Mouse (Mus musculus): ENCODE measurements around the gene Ddx11. TPM values are rescaled to one million over a fixed set of nuclear protein-coding genes. Genes with fewer than 3 reads are reported as not detected.
"Not testable (repeated sequence)": the region's sequence is repeated elsewhere in the genome, so short reads cannot be mapped to it uniquely, and the experiment has no call there.

Ddx11 gene
- polyA plus RNA-seq, 1 experiment from 2014 or later, result 22.8 TPM

DNA sequence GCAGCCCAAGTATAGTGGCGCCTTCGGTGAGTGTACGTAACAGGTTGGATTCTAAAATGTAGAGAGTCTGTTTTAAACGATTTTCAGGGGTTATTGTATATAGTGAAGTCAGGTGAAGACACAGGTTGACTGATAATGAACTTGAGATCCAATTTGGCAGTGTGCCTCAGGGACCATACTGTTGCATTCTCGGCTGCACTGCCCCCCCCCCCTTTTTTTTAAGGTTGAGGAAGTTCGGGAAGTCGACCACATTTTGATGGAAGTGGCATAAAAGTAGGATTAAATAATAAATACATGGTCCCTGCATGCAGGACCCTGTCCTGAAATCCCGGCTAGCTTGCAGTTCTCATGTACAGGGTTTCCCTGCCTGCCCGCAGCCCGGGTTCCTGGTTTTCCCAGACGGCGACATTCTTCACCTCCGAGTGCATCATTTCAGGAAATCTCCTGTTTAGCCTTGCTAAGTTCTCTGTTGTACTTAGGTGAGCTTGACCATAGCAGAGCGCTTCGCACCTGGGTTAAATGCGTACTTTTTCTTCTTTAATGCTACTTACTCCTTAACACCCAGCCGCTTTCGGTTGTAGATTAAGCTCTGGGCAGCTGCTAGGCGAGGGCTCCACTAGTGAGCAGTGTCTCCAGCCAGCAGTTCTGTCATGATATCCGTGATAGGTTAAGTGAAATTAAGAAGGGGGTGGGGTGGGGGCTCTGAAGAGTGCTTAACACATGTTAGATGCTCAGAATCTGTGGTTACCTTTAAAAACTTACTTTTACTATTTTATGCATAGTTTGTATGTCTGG is 693 bp downstream of the Ddx11 start:
- peak; percentile 43 for DNase-seq (ENCODE audit: low spot score)
- Histone ChIP-seq H3K36me3 (peaks cover 40% of the 10 kb centered on the region), H3K4me1 (replicated peaks) (peaks cover 18% of the 10 kb centered on the region), H3K9me3 (no peaks in the 10 kb centered on the region), H3K4me3 (peak overlapping the region; percentile 87), H3K27me3 (ENCODE audit: insufficient read depth, poor library complexity, severe bottlenecking) (no peaks in the 10 kb centered on the region), H3K27ac (peak overlapping the region; percentile 93)
- WGBS, result 3% methylated on average over 20 of the region's 20 CpGs

DNA sequence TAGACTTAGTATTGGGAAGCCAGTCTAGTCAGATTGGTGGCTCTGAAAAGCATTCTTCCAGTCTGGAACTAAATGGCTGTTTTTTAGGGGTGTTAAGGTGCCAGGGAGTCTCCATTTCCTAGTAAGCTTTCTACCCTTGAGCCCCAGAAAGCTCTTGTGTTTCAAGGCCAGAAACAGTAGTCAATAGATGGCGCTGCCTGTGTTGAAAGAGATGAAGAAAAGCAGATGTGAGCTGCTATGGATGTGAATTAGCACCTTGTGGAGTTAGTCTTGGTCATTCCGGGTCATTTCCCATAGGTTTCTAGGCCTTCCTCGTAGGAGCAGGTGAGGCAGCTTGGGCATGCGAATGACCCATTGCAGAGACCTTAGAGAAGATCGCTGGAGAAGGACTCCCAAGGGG is 1.9 kb downstream of the Ddx11 start:
- no peak for DNase-seq (ENCODE audit: low spot score)
- Histone ChIP-seq H3K36me3 (peaks cover 39% of the 10 kb centered on the region), H3K4me3 (0 out of 2 replicates have a peak overlapping the region, but pooled peaks have one; percentile 87), H3K27ac (no peak overlapping the region), H3K27me3 (ENCODE audit: insufficient read depth, poor library complexity, severe bottlenecking) (no peaks in the 10 kb centered on the region), H3K9me3 (no peaks in the 10 kb centered on the region), H3K4me1 (replicated peaks) (peaks cover 18% of the 10 kb centered on the region)
- WGBS, result 67% methylated on average over 5 of the region's 5 CpGs

DNA sequence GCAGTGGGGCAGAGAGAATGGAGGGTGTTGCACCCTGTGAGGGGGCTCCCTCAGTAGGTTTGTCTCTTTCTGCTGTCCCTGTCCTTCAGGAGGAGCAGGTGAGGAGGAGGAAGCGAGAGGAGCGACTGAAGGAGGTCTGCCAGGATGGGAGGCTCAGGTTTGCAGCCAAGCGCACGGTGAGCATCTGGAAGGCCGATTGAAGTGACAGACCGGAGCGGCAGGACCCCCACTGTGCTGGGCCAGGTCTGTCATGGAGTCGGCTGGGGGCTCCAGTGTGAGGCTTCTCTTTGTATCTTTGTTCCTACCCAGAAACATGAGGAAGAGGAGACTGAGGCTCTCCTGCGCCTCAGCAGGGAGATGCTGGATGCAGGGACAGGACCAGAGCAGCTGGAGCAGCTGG is 7.1 kb downstream of the Ddx11 start:
- no peaks in the 10 kb centered on the region for H3K27me3 ChIP-seq (ENCODE audit: insufficient read depth, poor library complexity, severe bottlenecking)
- peaks cover 89% of the 10 kb centered on the region for H3K36me3 ChIP-seq
- H3K4me1 ChIP-seq (replicated peaks), result peaks cover 3% of the 10 kb centered on the region
- no peak overlapping the region for H3K27ac ChIP-seq
- DNase-seq (ENCODE audit: low spot score), result no peak
- no peaks in the 10 kb centered on the region for H3K9me3 ChIP-seq
- WGBS, result 84% methylated on average over 9 of the region's 9 CpGs
- H3K4me3 ChIP-seq, result no peak overlapping the region

DNA sequence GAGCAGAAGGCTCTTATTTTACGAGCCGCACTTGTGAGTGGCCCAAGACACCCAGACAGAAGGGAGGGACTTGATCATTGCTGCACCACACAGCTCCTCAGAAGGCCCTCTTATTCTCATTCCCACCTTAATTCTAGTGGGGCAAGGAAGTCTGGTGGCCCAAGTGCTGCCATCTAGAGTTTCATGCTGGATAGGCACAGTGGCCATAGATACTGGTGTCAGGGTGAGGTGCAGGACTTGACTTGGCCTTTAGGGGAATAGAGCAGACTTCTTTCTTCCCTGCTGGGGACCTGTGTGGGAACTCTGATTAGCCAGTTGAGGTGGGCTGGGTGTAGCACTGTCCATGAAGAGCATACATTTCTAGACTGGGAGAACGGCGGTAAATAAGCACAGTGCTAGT is 7.9 kb downstream of the Ddx11 start:
- Histone ChIP-seq H3K4me1 (replicated peaks) (no peaks in the 10 kb centered on the region), H3K4me3 (no peak overlapping the region), H3K27ac (no peak overlapping the region), H3K27me3 (ENCODE audit: insufficient read depth, poor library complexity, severe bottlenecking) (no peaks in the 10 kb centered on the region), H3K36me3 (peaks cover 95% of the 10 kb centered on the region), H3K9me3 (no peaks in the 10 kb centered on the region)
- WGBS, result 93% methylated on average over 4 of the region's 4 CpGs
- no peak for DNase-seq (ENCODE audit: low spot score)

DNA sequence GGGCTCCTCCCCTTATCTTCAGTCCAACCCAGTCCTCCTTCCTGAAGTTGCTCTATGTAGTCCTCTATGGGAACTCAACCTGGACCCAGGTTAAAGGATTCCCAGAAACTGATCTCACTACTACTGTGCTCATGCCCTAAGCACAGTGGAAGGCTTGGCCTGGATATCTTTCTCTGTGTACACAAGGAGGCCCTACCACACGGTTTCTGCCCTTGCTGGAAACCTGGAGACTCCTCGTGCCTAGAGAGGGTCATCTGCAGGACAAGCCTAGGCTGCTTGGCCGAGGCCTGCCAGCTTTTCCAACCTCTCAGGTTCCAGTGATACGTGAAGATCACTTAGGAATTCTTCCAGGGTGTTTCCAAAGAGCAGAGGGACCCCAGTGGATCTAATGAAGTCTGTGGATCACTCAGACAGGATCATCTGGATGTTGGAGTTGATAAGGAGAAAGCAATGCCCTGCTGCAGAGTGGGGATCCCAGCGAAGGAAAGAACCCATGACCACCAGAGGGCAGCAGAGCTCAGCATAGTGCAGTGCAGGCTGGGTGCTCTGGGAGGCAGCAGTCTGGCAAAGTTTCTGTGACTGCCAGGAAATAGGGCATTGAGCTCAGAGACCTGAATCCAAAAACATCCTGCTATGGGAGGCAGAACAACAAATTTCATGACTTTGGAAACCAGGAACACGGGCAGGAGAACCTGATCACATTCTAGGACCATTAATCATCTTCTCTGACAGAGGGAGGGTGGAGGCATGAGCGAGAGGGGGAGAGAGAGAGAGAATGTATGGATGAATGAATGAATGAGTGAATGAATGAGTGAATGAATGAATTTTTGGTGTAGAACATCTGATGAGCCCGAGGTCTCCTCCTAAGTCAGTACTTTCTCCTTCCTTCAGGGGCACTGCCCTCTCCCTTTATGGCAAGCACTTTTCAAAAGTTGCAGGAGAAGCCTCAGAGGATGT is 29.7 kb downstream of the Ddx11 start:
- H3K4me3 ChIP-seq, result not testable (repeated sequence)

DNA sequence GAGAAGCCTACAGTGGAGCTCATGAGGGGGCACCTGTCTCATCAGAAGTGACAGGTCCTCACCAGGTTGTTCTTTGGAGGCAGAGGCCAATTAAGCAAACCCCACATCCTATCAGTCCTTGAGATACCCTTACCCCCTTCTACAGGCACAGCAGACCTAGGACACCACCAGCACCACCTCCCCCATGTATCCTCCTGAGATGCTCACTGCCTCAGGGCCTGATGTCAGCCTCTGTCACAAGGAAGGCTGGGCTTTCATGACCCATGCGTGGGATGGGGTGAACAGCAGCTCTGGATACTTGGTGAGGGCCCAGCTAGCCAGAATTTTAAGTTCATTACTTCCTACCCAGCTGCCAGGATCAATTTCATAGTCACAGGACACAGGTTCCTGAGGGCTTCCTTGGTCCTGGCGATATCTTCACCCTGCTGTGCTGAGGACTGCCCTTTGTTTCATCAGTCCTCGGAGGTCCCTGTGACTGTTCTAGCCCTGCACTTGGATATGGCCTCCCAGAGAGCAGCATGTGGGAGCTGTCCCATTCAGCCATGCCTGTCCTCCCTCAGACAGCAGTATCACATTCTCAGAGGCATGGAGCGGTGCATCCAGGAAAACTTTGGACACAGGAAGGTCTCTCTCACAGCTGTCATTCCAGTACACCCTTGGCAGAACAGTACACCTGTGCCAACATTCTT is 30.6 kb downstream of the Ddx11 start:
- peaks cover 43% of the 10 kb centered on the region for H3K36me3 ChIP-seq
- H3K4me3 ChIP-seq; H3K4me1 ChIP-seq (replicated peaks); DNase-seq (ENCODE audit: low spot score); H3K27me3 ChIP-seq (ENCODE audit: insufficient read depth, poor library complexity, severe bottlenecking); H3K9me3 ChIP-seq; H3K27ac ChIP-seq: not testable (repeated sequence)
- WGBS, result 88% methylated on average over 4 of the region's 4 CpGs

More for the DNA sequence above, 29.7 kb downstream of the Ddx11 start:
- not testable (repeated sequence) for H3K4me1 ChIP-seq (replicated peaks); H3K9me3 ChIP-seq; DNase-seq (ENCODE audit: low spot score); H3K27ac ChIP-seq; H3K27me3 ChIP-seq (ENCODE audit: insufficient read depth, poor library complexity, severe bottlenecking)
- WGBS, result 83% methylated on average over 6 of the region's 8 CpGs
- peaks cover 52% of the 10 kb centered on the region for H3K36me3 ChIP-seq

DNA sequence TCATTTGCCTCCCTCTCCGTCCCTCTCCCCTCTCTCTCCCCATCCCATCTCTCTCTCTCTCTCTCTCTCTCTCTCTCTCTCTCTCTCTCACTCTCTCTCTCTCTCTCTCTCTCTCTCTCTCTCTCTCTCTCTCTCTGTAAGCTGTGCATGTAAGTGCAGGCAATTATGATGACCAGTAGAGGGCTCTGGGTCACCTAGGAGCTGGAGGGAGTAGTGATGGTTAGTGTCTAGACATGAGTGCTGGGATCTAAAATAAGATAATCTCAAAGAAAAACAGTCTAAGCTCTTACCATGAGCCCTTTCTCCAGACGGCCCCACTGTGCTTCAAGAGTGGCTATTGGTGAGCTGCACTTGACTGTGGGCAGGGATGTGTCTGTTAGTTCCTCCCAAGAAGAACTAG is 31.6 kb downstream of the Ddx11 start:
- DNase-seq (ENCODE audit: low spot score), result no peak
- 73% methylated on average over 2 of the region's 2 CpGs for WGBS
- no peaks in the 10 kb centered on the region for H3K4me1 ChIP-seq (replicated peaks)
- peaks cover 33% of the 10 kb centered on the region for H3K36me3 ChIP-seq
- H3K27me3 ChIP-seq (ENCODE audit: insufficient read depth, poor library complexity, severe bottlenecking), result no peaks in the 10 kb centered on the region
- no peak overlapping the region for H3K4me3 ChIP-seq
- H3K9me3 ChIP-seq, result no peaks in the 10 kb centered on the region
- no peak overlapping the region for H3K27ac ChIP-seq

DNA sequence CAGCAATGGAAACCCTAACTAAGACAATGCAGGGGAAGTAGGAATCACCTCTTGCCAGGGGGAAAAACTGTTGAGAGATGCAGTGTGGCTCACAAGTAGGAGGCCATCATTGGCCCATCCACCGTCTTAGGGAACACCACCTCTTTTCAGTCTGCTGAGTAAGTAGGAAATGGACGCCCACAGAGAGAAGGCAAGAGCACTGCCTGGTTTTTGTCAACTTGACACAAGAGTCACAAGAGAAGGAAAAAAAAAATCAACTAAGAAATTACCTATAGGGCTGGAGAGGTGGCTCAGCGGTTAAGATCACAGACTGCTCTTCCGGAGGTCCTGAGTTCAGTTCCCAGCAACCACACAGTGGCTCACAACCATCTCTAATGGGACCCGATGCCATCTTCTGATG is 35.0 kb downstream of the Ddx11 start:
- WGBS, result 87% methylated on average over 5 of the region's 5 CpGs
- H3K9me3 ChIP-seq, result peaks cover 27% of the 10 kb centered on the region
- H3K36me3 ChIP-seq, result peaks cover 7% of the 10 kb centered on the region; the same call in 1 of the 2 replicates
- H3K27ac ChIP-seq, result no peak overlapping the region
- no peak for DNase-seq (ENCODE audit: low spot score)
- H3K4me3 ChIP-seq, result no peak overlapping the region
- H3K27me3 ChIP-seq (ENCODE audit: insufficient read depth, poor library complexity, severe bottlenecking), result no peaks in the 10 kb centered on the region
- H3K4me1 ChIP-seq (replicated peaks), result no peaks in the 10 kb centered on the region

DNA sequence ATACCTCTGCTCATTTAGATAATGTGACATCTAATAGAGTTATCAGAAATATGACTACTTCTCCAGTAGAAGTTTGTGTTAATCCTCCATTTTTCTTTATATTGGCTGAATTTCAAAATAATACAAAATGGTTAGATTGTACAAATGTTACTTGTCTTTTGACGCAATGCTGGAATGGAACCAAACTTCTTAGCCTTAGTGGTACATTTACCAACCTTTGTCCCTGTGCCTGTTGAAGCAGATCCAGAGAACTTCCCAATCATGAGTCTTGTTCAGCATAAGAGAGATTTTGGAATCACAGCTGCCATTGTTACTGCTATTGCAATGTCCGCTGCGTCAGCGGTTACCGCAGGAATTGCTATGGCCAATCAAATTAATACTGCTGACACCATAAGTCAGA is 43.8 kb downstream of the Ddx11 start:
- 98% methylated on average over 5 of the region's 5 CpGs for WGBS
- not testable (repeated sequence) for H3K4me3 ChIP-seq; H3K36me3 ChIP-seq; DNase-seq (ENCODE audit: low spot score); H3K27me3 ChIP-seq (ENCODE audit: insufficient read depth, poor library complexity, severe bottlenecking); H3K27ac ChIP-seq; H3K4me1 ChIP-seq (replicated peaks)
- peaks cover 23% of the 10 kb centered on the region for H3K9me3 ChIP-seq

DNA sequence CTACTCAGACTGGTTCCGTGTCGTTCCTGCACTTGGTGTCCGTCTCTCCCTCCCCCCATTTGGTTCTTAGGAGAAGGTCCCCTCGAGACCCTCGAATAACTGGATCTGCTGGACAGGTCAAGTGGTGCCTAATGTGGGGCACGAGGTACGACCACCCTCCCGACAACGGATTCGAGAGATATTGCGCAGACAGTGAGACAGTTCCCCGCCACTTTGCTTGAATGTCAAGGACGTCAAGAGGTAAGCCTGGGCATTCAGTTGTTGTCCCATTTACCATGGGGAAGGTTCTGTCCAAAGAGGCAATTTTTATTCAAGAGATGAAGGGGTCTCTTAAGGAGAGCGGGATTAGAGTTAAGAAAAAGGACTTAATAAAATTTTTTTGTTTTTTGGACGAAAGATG is 47.7 kb downstream of the Ddx11 start:
- H3K4me1 ChIP-seq (replicated peaks); H3K27ac ChIP-seq; H3K27me3 ChIP-seq (ENCODE audit: insufficient read depth, poor library complexity, severe bottlenecking); H3K9me3 ChIP-seq; H3K4me3 ChIP-seq; H3K36me3 ChIP-seq; DNase-seq (ENCODE audit: low spot score): not testable (repeated sequence)
- WGBS, result 93% methylated on average over 15 of the region's 15 CpGs

DNA sequence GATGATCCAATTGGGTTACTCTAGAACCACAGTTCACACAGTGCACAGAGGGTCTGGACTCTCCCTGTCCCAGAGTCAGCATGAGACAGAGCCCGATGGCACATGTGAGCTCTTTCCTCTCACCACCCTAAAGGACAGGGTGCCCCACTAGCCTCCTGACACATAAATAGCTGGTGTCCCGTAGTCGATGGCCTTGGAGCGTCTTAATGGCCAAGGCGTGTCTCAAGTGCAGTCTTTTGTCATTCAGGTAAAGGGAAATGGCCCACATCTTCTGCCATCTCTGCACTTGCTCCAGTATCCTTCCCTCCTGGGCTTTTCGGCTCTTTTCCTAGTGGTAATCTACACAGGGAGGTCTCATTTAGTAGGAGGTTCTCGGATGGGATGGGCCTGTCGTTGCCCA is 67.3 kb downstream of the Ddx11 start:
- WGBS, result 91% methylated on average over 8 of the region's 8 CpGs
- Histone ChIP-seq H3K4me1 (replicated peaks) (no peaks in the 10 kb centered on the region), H3K27me3 (ENCODE audit: insufficient read depth, poor library complexity, severe bottlenecking) (no peaks in the 10 kb centered on the region)

DNA sequence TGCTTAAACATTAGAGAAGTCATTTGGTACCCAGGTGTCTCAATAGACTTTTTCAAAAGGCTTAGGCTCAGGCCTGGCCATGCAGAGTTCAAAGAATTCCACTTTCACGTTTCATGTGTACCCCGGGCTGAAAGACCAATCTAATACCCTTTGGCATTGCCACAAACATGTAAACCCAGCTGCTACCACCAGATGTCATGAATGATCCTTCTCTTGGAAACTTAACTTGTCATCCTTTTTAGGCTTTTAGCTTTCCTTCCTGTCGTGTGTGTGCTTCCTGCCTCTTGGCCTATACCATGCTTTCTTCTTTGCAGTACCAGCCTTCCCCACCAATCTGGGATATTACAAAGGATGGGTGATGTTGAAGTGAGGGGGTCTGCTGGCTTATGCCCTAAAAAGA is 73.7 kb downstream of the Ddx11 start:
- no peaks in the 10 kb centered on the region for H3K4me1 ChIP-seq (replicated peaks)
- H3K4me3 ChIP-seq, result no peak overlapping the region
- WGBS, result 65% methylated on average over 3 of the region's 3 CpGs
- DNase-seq (ENCODE audit: low spot score), result no peak
- H3K27me3 ChIP-seq (ENCODE audit: insufficient read depth, poor library complexity, severe bottlenecking), result no peaks in the 10 kb centered on the region
- H3K27ac ChIP-seq, result no peak overlapping the region
- no peaks in the 10 kb centered on the region for H3K9me3 ChIP-seq
- no peaks in the 10 kb centered on the region for H3K36me3 ChIP-seq

More for the DNA sequence above, 67.3 kb downstream of the Ddx11 start:
- Histone ChIP-seq H3K9me3 (no peaks in the 10 kb centered on the region), H3K36me3 (no peaks in the 10 kb centered on the region), H3K4me3 (no peak overlapping the region), H3K27ac (no peak overlapping the region)
- no peak for DNase-seq (ENCODE audit: low spot score)
